Comparison of ENCODE assay signal across 20 mouse cellular contexts in the genomic region with DNA sequence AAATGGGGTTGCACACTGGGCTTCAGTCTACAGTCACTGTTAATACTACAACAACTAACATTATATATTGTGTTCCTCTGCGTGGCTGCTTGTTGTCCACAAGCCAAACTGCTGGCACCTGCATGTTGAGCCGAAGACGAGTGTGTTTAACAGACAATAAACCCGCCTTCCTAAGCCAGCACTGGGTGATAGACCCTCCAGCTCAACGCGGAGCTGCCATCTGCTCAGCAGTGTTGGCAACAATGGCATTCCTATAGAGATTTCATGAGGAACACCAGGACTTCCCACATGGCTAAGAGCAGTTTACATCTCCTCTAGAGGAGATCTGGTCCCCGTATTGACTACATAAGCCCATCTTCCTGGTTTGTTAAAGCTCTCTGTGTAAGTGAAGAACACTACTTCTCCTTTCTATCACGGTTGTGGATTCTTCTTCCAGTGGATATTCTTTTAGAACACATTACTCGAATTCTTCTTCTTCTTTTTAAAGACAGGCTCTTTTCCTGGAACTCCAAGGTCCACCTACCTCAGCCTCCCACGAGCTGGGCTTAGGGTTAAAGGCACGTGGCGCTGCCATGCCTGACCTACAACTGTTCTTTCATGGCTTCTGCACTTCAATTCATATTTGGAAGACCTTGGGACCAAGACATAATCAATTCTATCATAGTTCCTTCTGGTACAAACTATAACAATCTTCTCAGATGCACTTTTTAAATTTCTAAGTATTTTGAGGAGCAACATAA. TPM values are rescaled to one million over a fixed set of nuclear protein-coding genes. Genes with fewer than 3 reads are reported as not detected.
A peak's percentile ranks its signal among the peaks of the same experiment; 100 is the strongest.
DNase-seq lines count a peak whose midpoint lies in the region; ATAC-seq lines count a peak whose summit lies in the region.
"Had no signal": no experiment of that assay in that cellular context is flagged by ENCODE, and none has a peak within 500 bp of the region (broad histone marks: within the 10 kb centered on the region; RNA-seq: fewer than 3 reads in every experiment).

No protein-coding gene starts in this region.

- H3K9ac ChIP-seq in forebrain, embryonic 14.5 days (ENCODE audit: low read length), result no peak overlapping the region
- no peak overlapping the region for H3K9ac ChIP-seq in forebrain, embryonic 13.5 days
- H3K9ac ChIP-seq: heart, embryonic 15.5 days; liver, embryonic 13.5 days had no signal

- H3K36me3 ChIP-seq in forebrain, embryonic 14.5 days (ENCODE audit: control insufficient read depth, insufficient read depth, low read length), result no peaks in the 10 kb centered on the region
- H3K36me3 ChIP-seq in forebrain, embryonic 13.5 days (ENCODE audit: poor library complexity, severe bottlenecking), result no peaks in the 10 kb centered on the region
- H3K36me3 ChIP-seq: heart, embryonic 15.5 days had no signal

- no peak overlapping the region for H3K4me2 ChIP-seq in forebrain, embryonic 14.5 days (ENCODE audit: low read length)
- no peak overlapping the region for H3K4me2 ChIP-seq in forebrain, embryonic 13.5 days
- H3K4me2 ChIP-seq: heart, embryonic 15.5 days; liver, embryonic 13.5 days had no signal

- H3K4me3 ChIP-seq in forebrain, embryonic 14.5 days (ENCODE audit: low read depth, low read length), result no peak overlapping the region
- H3K4me3 ChIP-seq in forebrain, embryonic 13.5 days, result no peak overlapping the region
- H3K4me3 ChIP-seq: heart, adult 2 months; heart, embryonic 15.5 days; hindbrain, embryonic 10.5 days; liver, embryonic 13.5 days had no signal

- H3K4me1 ChIP-seq in forebrain, embryonic 14.5 days (ENCODE audit: control insufficient read depth, insufficient read depth, low read length), result no peaks in the 10 kb centered on the region
- no peaks in the 10 kb centered on the region for H3K4me1 ChIP-seq in forebrain, embryonic 13.5 days
- H3K4me1 ChIP-seq: hindbrain, embryonic 10.5 days had no signal

- WGBS in forebrain, embryonic 14.5 days, result 77% methylated on average over 12 of the region's 12 CpGs
- WGBS in forebrain, embryonic 13.5 days, result 78% methylated on average over 12 of the region's 12 CpGs

- DNase-seq in forebrain, embryonic 14.5 days (ENCODE audit: low spot score), result peak; percentile 34
- peak; percentile 46 to 68 for DNase-seq in kidney, postnatal 25 days
- no peak for DNase-seq in kidney, adult 9 months
- peak; percentile 12 to 41 for DNase-seq in urinary bladder, postnatal 4 days (ENCODE audit: low spot score in 2 of 2)
- no peak for DNase-seq in urinary bladder, adult 18-20 months (ENCODE audit: low spot score in 2 of 2)
- no peak for DNase-seq in adrenal gland, postnatal 36 days
- no peak for DNase-seq in yolk sac, embryonic 10.5 days (ENCODE audit: low spot score)
- DNase-seq: adrenal gland, postnatal 10 days; heart, adult 2 months; liver, embryonic 13.5 days; right cerebral cortex, postnatal 25 days; thymus, postnatal 25 days had no signal

- ATAC-seq in forebrain, embryonic 14.5 days, result no peak
- ATAC-seq in forebrain, embryonic 13.5 days, result no peak
- ATAC-seq: intestine, postnatal 0 days; midbrain, embryonic 16.5 days had no signal

- no peaks in the 10 kb centered on the region for H3K9me3 ChIP-seq in forebrain, embryonic 14.5 days (replicated peaks; ENCODE audit: control insufficient read depth, low read length)
- H3K9me3 ChIP-seq in forebrain, embryonic 13.5 days (replicated peaks), result no peaks in the 10 kb centered on the region
- H3K9me3 ChIP-seq: heart, embryonic 15.5 days; hindbrain, embryonic 10.5 days; liver, embryonic 13.5 days had no signal

- H3K27ac ChIP-seq in forebrain, embryonic 14.5 days (ENCODE audit: low read depth, low read length), result no peak overlapping the region
- H3K27ac ChIP-seq in forebrain, embryonic 13.5 days, result no peak overlapping the region
- H3K27ac ChIP-seq: heart, adult 2 months; heart, embryonic 15.5 days; hindbrain, embryonic 10.5 days; liver, embryonic 13.5 days; stomach, postnatal 0 days had no signal

- no peaks in the 10 kb centered on the region for H3K27me3 ChIP-seq in forebrain, embryonic 14.5 days (replicated peaks; ENCODE audit: control insufficient read depth, insufficient read depth, low read length)
- H3K27me3 ChIP-seq in forebrain, embryonic 13.5 days, result no peaks in the 10 kb centered on the region
- H3K27me3 ChIP-seq: heart, embryonic 15.5 days; liver, embryonic 13.5 days had no signal

RNA-seq across cellular contexts. Expression of gene Rnf169, which starts 22.9 kb away (rescaled TPM):
- 3.6 and 4.9 TPM in 2 replicates for polyA plus RNA-seq in forebrain, embryonic 14.5 days (2014; fragmentation: Nextera tagmentation; extraction: Ambion mirVana)
- 3.8 and 5.5 TPM in 2 replicates for polyA plus RNA-seq in forebrain, embryonic 13.5 days (2015; fragmentation: Nextera tagmentation; extraction: Ambion mirVana)
- 10 to 100 TPM; 14.2 to 21.6 TPM for total RNA-seq in adrenal gland, postnatal 36 days (2021)

RNA-seq across cellular contexts. Expression of gene Chrdl2, which starts 48.6 kb away (rescaled TPM):
- polyA plus RNA-seq in forebrain, embryonic 14.5 days (2014; fragmentation: Nextera tagmentation; extraction: Ambion mirVana), result not detected in 2 replicates
- polyA plus RNA-seq in forebrain, embryonic 13.5 days (2015; fragmentation: Nextera tagmentation; extraction: Ambion mirVana), result not detected in 2 replicates
- not detected for total RNA-seq in adrenal gland, postnatal 36 days (2021)
- total RNA-seq: adrenal gland, postnatal 10 days; megakaryocyte, adult 5-6 weeks had no signal
- polyA plus RNA-seq: liver, embryonic 13.5 days; lung, embryonic 16.5 days had no signal

Comparison
In these comparisons a context has a peak if more than half of its experiments do, and no peak if none do; other contexts are left out.
1. DNase-seq: peak in forebrain, embryonic 14.5 days (single experiment), kidney, postnatal 25 days (2 of 2) and urinary bladder, postnatal 4 days (2 of 2); none in kidney, adult 9 months (single experiment), urinary bladder, adult 18-20 months (0 of 2), adrenal gland, postnatal 36 days (0 of 2) and yolk sac, embryonic 10.5 days (single experiment).